Mouse (Mus musculus) embryonic facial prominence, embryonic 12.5 days (tissue): ENCODE measurements at regions not wholly inside any gene's neighbourhood (a gene's known extent, or its start where the extent isn't known, plus 50 kb on each side); places are given as distances from the start of the nearest gene placed in this dataset.

Source experiments
- ATAC-seq: fragments of 200-750 bp; cut with Nextera tagmentation; 2 replicates; pipeline ENCODE4 v1.8.0; 2017; ENCODE audit not compliant: insufficient number of reproducible peaks, insufficient read depth, low FRiP score, low TSS enrichment
- H3K27ac ChIP-seq: fragments of 300-500 bp; sonication (generic); 2 replicates; pipeline ENCODE4 v1.5.1; 2016; ENCODE audit warnings: mild to moderate bottlenecking
- H3K27me3 ChIP-seq: fragments of 300-500 bp; sonication (generic); 2 replicates; pipeline ENCODE4 v1.6.1; 2016; ENCODE audit warnings: mild to moderate bottlenecking, moderate library complexity
- H3K36me3 ChIP-seq: fragments of 300-500 bp; sonication (generic); 2 replicates; pipeline ENCODE4 v1.6.1; 2016; ENCODE audit warnings: mild to moderate bottlenecking
- H3K4me1 ChIP-seq: fragments of 300-500 bp; sonication (generic); 2 replicates; pipeline ENCODE4 v1.6.1; 2016
- H3K4me2 ChIP-seq: fragments of 300-500 bp; sonication (generic); replicated peaks from 2 replicates; pipeline ENCODE4 v1.6.1; 2016; ENCODE audit warnings: mild to moderate bottlenecking, moderate library complexity
- H3K4me3 ChIP-seq: fragments of 300-500 bp; sonication (generic); 2 replicates; pipeline ENCODE4 v1.5.1; 2016; ENCODE audit warnings: mild to moderate bottlenecking
- H3K9ac ChIP-seq: fragments of 300-500 bp; sonication (generic); 2 replicates; pipeline ENCODE4 v1.6.1; 2016; ENCODE audit warnings: mild to moderate bottlenecking, moderate library complexity
- H3K9me3 ChIP-seq: fragments of 300-500 bp; sonication (generic); 2 replicates; pipeline ENCODE4 v1.6.1; 2016; ENCODE audit warnings: mild to moderate bottlenecking, moderate library complexity
- WGBS: fragments of 180-500 bp; shearing (Covaris S2); methylation state at CpG from one replicate; pipeline ENCODE4 v1.1.7; 2016; 5-methylcytosine and 5-hydroxymethylcytosine counted together

GRCm38 (mm10) chr7:40372713-40373112, 525.4 kb upstream of the Vstm2b start:
- WGBS, result 79% methylated on average over 2 of the region's 2 CpGs
- no peak overlapping the region for H3K4me2 ChIP-seq
- H3K27ac ChIP-seq, result no peak overlapping the region

GRCm38 (mm10) chr7:40377839-40378238, 520.3 kb upstream of the Vstm2b start:
- 97% methylated on average over 1 of the region's 1 CpGs for WGBS

More at GRCm38 (mm10) chr7:40372713-40373112, 525.4 kb upstream of the Vstm2b start:
- ATAC-seq, result no peak
- Histone ChIP-seq H3K36me3 (no peaks in the 10 kb centered on the region), H3K9me3 (no peaks in the 10 kb centered on the region), H3K9ac (no peak overlapping the region), H3K4me1 (no peaks in the 10 kb centered on the region), H3K4me3 (no peak overlapping the region), H3K27me3 (no peaks in the 10 kb centered on the region)

GRCm38 (mm10) chr7:40381244-40381643, 516.9 kb upstream of the Vstm2b start:
- no peak for ATAC-seq
- Histone ChIP-seq H3K9me3 (no peaks in the 10 kb centered on the region), H3K27me3 (no peaks in the 10 kb centered on the region), H3K36me3 (no peaks in the 10 kb centered on the region), H3K9ac (no peak overlapping the region), H3K4me3 (no peak overlapping the region), H3K4me2 (no peak overlapping the region), H3K27ac (no peak overlapping the region), H3K4me1 (no peaks in the 10 kb centered on the region)
- WGBS, result 86% methylated on average over 3 of the region's 3 CpGs

More at GRCm38 (mm10) chr7:40377839-40378238, 520.3 kb upstream of the Vstm2b start:
- Histone ChIP-seq H3K9ac (no peak overlapping the region), H3K27ac (no peak overlapping the region), H3K4me1 (no peaks in the 10 kb centered on the region), H3K36me3 (no peaks in the 10 kb centered on the region), H3K4me2 (no peak overlapping the region), H3K4me3 (no peak overlapping the region), H3K27me3 (no peaks in the 10 kb centered on the region), H3K9me3 (no peaks in the 10 kb centered on the region)
- ATAC-seq, result no peak

DNA sequence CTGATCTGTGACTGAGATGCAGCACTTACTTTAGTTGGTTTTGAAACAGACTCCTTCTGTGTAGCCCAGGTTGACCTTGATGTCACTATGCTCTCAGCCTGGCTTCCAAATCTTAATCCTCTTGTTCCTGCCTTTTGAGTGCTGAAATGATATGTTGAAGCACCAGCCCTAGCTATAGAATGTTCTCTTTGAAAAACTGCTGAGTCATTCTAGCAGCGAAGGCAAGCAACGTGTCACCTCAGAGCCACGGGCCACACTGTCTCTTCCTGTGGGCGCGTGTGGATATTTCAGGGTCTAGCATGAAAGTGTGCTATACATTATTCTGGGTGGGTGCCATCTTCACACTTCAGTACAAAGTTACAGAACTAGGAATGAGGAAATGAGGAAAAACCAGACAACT, 510.0 kb upstream of the Vstm2b start:
- no peak for ATAC-seq
- 90% methylated on average over 5 of the region's 5 CpGs for WGBS
- no peak overlapping the region for H3K27ac ChIP-seq
- no peak overlapping the region for H3K4me3 ChIP-seq
- no peak overlapping the region for H3K9ac ChIP-seq
- no peaks in the 10 kb centered on the region for H3K4me1 ChIP-seq
- no peak overlapping the region for H3K4me2 ChIP-seq
- H3K9me3 ChIP-seq, result no peaks in the 10 kb centered on the region
- no peaks in the 10 kb centered on the region for H3K36me3 ChIP-seq
- H3K27me3 ChIP-seq, result no peaks in the 10 kb centered on the region

DNA sequence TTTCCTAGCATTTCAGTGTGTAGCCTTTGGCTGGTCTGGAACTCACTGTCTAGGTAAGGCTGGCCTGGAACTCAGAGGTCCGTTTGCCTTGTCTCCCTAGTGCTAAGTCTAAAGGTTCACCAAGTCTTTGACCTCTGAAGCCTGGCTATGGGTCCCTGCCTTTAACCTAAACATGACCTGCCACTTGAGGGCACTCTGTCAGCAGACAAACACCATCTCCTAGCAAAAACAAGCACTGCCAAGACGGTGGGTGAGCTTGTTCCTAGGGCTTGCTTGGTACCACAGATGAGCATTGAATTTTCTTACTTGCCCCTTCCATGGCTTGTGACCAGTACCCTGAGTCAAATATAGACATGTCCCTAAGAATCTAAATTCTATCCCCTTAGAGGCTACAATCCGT, 508.3 kb upstream of the Vstm2b start:
- H3K9me3 ChIP-seq, result no peaks in the 10 kb centered on the region
- 32% methylated on average over 3 of the region's 3 CpGs for WGBS
- no peak overlapping the region for H3K9ac ChIP-seq
- H3K36me3 ChIP-seq, result no peaks in the 10 kb centered on the region
- H3K4me3 ChIP-seq, result no peak overlapping the region
- H3K4me1 ChIP-seq, result no peaks in the 10 kb centered on the region
- H3K27ac ChIP-seq, result no peak overlapping the region
- ATAC-seq, result no peak
- H3K27me3 ChIP-seq, result no peaks in the 10 kb centered on the region
- no peak overlapping the region for H3K4me2 ChIP-seq

- WGBS, result 20% methylated on average over 3 of the region's 3 CpGs
- Histone ChIP-seq H3K4me1 (no peaks in the 10 kb centered on the region), H3K27ac (no peak overlapping the region), H3K4me2 (no peak overlapping the region), H3K36me3 (no peaks in the 10 kb centered on the region), H3K27me3 (no peaks in the 10 kb centered on the region), H3K9me3 (no peaks in the 10 kb centered on the region), H3K4me3 (no peak overlapping the region), H3K9ac (no peak overlapping the region)
- ATAC-seq, result no peak
Measured at GRCm38 (mm10) chr7:40390927-40391326, 507.2 kb upstream of the Vstm2b start.

DNA sequence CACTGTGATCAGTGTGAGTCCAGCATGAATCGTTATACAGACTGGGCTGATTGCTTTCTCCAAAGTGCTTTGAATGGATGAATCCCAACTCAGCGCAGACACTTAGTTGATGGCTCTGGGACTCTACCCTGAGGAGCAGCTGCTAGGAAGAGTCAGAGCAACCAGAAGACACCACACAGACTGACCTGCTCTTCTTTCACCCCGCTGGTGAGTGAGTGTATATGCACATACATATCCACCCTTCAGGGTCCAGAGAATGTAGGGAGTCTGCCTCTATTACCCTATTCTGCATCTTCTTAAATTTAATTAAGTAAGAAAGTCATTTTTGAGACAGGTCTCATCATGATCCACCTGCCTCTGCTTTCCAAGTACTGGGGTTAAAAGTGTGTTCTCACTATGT, 506.5 kb upstream of the Vstm2b start:
- Histone ChIP-seq H3K4me1 (no peaks in the 10 kb centered on the region), H3K36me3 (no peaks in the 10 kb centered on the region), H3K9me3 (no peaks in the 10 kb centered on the region), H3K27me3 (no peaks in the 10 kb centered on the region), H3K4me2 (no peak overlapping the region), H3K4me3 (no peak overlapping the region), H3K9ac (no peak overlapping the region), H3K27ac (no peak overlapping the region)
- 59% methylated on average over 3 of the region's 3 CpGs for WGBS
- ATAC-seq, result no peak

- H3K4me2 ChIP-seq, result no peak overlapping the region
- H3K9ac ChIP-seq, result no peak overlapping the region
- H3K9me3 ChIP-seq, result no peaks in the 10 kb centered on the region
- no peaks in the 10 kb centered on the region for H3K4me1 ChIP-seq
- H3K27me3 ChIP-seq, result no peaks in the 10 kb centered on the region
- H3K27ac ChIP-seq, result no peak overlapping the region
- no peak for ATAC-seq
- no peak overlapping the region for H3K4me3 ChIP-seq
- no peaks in the 10 kb centered on the region for H3K36me3 ChIP-seq
- 39% methylated on average over 3 of the region's 3 CpGs for WGBS
Measured at GRCm38 (mm10) chr7:40392207-40392606, 505.9 kb upstream of the Vstm2b start.

- Histone ChIP-seq H3K9me3 (no peaks in the 10 kb centered on the region), H3K4me1 (no peaks in the 10 kb centered on the region), H3K36me3 (no peaks in the 10 kb centered on the region), H3K27ac (no peak overlapping the region), H3K4me3 (no peak overlapping the region), H3K9ac (no peak overlapping the region), H3K27me3 (no peaks in the 10 kb centered on the region), H3K4me2 (no peak overlapping the region)
- no peak for ATAC-seq
- WGBS, result 73% methylated on average over 1 of the region's 1 CpGs
Measured at GRCm38 (mm10) chr7:40392699-40393098, 505.4 kb upstream of the Vstm2b start.

GRCm38 (mm10) chr7:40398266-40398665, 499.9 kb upstream of the Vstm2b start:
- H3K4me1 ChIP-seq, result no peaks in the 10 kb centered on the region
- 48% methylated on average over 5 of the region's 5 CpGs for WGBS
- no peak overlapping the region for H3K9ac ChIP-seq
- no peak overlapping the region for H3K4me2 ChIP-seq
- no peaks in the 10 kb centered on the region for H3K9me3 ChIP-seq
- no peaks in the 10 kb centered on the region for H3K27me3 ChIP-seq
- H3K4me3 ChIP-seq, result no peak overlapping the region
- ATAC-seq, result no peak
- no peak overlapping the region for H3K27ac ChIP-seq
- no peaks in the 10 kb centered on the region for H3K36me3 ChIP-seq

GRCm38 (mm10) chr7:40419332-40419731, 478.8 kb upstream of the Vstm2b start:
- no peak for ATAC-seq
- H3K9ac ChIP-seq, result no peak overlapping the region
- no peaks in the 10 kb centered on the region for H3K27me3 ChIP-seq
- H3K4me1 ChIP-seq, result no peaks in the 10 kb centered on the region
- H3K4me3 ChIP-seq, result no peak overlapping the region
- H3K27ac ChIP-seq, result no peak overlapping the region
- H3K4me2 ChIP-seq, result no peak overlapping the region
- H3K36me3 ChIP-seq, result no peaks in the 10 kb centered on the region
- WGBS, result 68% methylated on average over 2 of the region's 2 CpGs
- H3K9me3 ChIP-seq, result no peaks in the 10 kb centered on the region

GRCm38 (mm10) chr7:40422125-40422524, 476.0 kb upstream of the Vstm2b start:
- Histone ChIP-seq H3K4me2 (no peak overlapping the region), H3K4me1 (no peaks in the 10 kb centered on the region), H3K9me3 (no peaks in the 10 kb centered on the region), H3K4me3 (no peak overlapping the region), H3K36me3 (no peaks in the 10 kb centered on the region), H3K9ac (no peak overlapping the region), H3K27ac (no peak overlapping the region), H3K27me3 (no peaks in the 10 kb centered on the region)
- ATAC-seq, result no peak
- 74% methylated on average over 4 of the region's 4 CpGs for WGBS

DNA sequence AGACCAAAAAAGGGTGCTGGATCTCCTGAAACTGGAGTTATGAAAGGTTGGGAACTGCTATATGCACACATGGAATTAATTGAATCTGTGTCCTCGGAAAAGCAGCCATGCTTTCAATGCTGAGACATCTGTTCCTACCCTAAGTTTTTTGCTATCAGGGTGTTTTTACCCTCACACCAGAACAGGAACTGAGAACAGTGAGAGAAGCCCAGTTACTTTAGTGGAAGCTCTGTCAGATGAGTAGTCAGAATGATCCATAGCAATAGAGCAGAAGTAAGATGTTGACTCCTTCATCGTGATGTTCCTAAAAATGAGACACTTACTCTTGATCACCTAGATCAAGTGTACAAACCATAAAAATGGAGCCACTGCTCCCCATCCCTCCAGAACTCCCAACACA, 468.7 kb upstream of the Vstm2b start:
- Histone ChIP-seq H3K4me2 (no peak overlapping the region), H3K27me3 (no peaks in the 10 kb centered on the region), H3K4me1 (no peaks in the 10 kb centered on the region), H3K9me3 (peaks cover 3% of the 10 kb centered on the region; the same call in 1 of the 2 replicates), H3K4me3 (no peak overlapping the region), H3K27ac (no peak overlapping the region), H3K36me3 (no peaks in the 10 kb centered on the region), H3K9ac (no peak overlapping the region)
- WGBS, result 75% methylated on average over 2 of the region's 2 CpGs
- no peak for ATAC-seq
